Mouse (Mus musculus): Measurements from ENCODE around the gene Hoxa6. TPM values are rescaled to one million over a fixed set of nuclear protein-coding genes. Genes with fewer than 3 reads are reported as not detected.

Gene Hoxa6
- total and polyA plus RNA-seq, 3 experiments = 0.16 TPM; not detected in 2

DNA sequence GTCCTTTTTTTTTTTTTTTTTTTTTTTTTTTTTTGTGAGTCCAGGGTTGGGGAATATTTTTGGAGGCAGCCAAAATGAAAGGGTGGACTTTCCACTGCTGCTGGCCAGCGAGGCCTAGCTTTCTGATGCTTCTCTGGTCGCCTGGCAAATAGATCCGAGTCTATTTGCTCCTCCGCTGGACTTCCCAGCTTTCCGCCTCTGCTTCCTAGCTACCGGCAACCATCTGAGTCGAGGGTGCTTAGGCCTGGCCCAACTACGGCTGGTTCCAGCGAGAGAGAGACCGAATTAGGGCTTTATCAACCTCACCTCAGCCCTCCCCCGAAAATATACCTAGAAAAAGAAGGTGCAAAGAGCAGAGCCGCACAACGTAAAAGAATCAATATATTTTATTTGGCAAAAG lies 14.2 kb upstream of the Hoxa6 start:
- no peaks in the 10 kb centered on the region for H3K9me3 ChIP-seq (replicated peaks)
- H3K4me1 ChIP-seq (ENCODE audit: insufficient read depth, low read depth, low read length) = peaks cover 10% of the 10 kb centered on the region
- peaks cover 53% of the 10 kb centered on the region for H3K27me3 ChIP-seq (ENCODE audit: insufficient read depth, low read length)
- TF ChIP-seq CTCF (IDR thresholded peaks at IDR 0.05; ENCODE audit: low read depth, low read length) = no peak
- no peak for TF ChIP-seq POLR2AphosphoS5 (IDR thresholded peaks at IDR 0.05; ENCODE audit: insufficient replicate concordance, low read depth, low read length)
- no peak for TF ChIP-seq GATA2 (IDR thresholded peaks at IDR 0.05; ENCODE audit: borderline replicate concordance, low read depth, low read length)
- no peak for TF ChIP-seq TAL1 (conservative IDR thresholded peaks at IDR 0.05; ENCODE audit: low read depth, low read length)
- no peak for TF ChIP-seq GATA1 (IDR thresholded peaks at IDR 0.05; ENCODE audit: borderline replicate concordance, low read length)
- DNase-seq (ENCODE audit: low spot score) (no peak), ATAC-seq (ENCODE audit: extremely low read depth, insufficient number of reproducible peaks, low FRiP score, poor library complexity, severe bottlenecking) (no peak)
- H3K36me3 ChIP-seq (replicated peaks) = no peaks in the 10 kb centered on the region
- no peak overlapping the region for H3K4me3 ChIP-seq (ENCODE audit: low read depth, low read length)

DNA sequence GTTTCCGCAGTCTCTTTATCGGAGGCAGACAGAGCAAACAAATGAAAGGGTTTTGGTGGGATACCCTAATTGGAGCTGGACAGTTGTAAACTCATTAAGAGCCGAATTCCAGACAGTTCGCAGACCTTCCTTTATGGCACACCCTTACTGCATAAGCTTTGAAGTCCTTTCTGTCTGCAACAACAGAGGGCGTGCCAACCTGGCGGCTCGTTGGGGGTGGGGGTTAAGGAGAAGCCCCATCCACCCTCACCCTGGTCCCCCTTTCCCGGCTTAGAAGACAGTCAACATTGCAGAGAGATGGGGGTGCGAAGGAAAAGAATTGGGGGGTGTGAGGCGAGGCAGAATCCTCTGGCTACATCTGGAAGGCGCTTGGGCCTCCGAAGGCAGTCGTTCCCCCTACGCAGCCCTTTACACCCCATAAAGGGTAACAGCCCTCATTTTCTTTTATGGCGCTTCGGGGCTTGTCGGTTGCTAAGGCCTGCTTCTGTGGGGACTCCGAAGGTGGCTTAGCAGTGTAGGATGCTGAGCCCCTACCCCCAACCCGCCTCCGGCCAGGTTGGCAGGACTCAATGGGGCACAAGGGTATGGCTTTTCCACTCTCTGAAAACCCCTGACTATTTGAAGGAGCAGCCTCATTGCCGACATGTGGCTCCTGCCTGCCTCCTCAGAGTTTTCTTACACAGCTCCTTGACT lies 13.6 kb upstream of the Hoxa6 start:
- peaks cover 52% of the 10 kb centered on the region for H3K27me3 ChIP-seq (ENCODE audit: insufficient read depth, low read length)

GRCm38 (mm10) chr6:52221337-52221992 lies 12.9 kb upstream of the Hoxa6 start, which contains the start of gene Hoxa7:
Gene Hoxa7, minus strand, starts transcription at chr6:52221854.
- Histone ChIP-seq H3K4me1 (ENCODE audit: insufficient read depth, low read depth, low read length) (peaks cover 10% of the 10 kb centered on the region), H3K9me3 (replicated peaks) (peaks cover 9% of the 10 kb centered on the region), H3K36me3 (replicated peaks) (no peaks in the 10 kb centered on the region), H3K4me3 (ENCODE audit: low read depth, low read length) (peak within 1 kb of the TSS; percentile 62; the same call in 1 of the 2 replicates), H3K27me3 (ENCODE audit: insufficient read depth, low read length) (peaks cover 51% of the 10 kb centered on the region)
- ATAC-seq (ENCODE audit: extremely low read depth, insufficient number of reproducible peaks, low FRiP score, poor library complexity, severe bottlenecking) (peak; percentile 60), DNase-seq (ENCODE audit: low spot score) (peak; percentile 39)
- TF ChIP-seq GATA1 (IDR thresholded peaks at IDR 0.05; ENCODE audit: borderline replicate concordance, low read length) (no peak), CTCF (IDR thresholded peaks at IDR 0.05; ENCODE audit: low read depth, low read length) (peak; percentile 83), TAL1 (conservative IDR thresholded peaks at IDR 0.05; ENCODE audit: low read depth, low read length) (no peak), GATA2 (IDR thresholded peaks at IDR 0.05; ENCODE audit: borderline replicate concordance, low read depth, low read length) (no peak), POLR2AphosphoS5 (IDR thresholded peaks at IDR 0.05; ENCODE audit: insufficient replicate concordance, low read depth, low read length) (no peak)

More for the DNA sequence above, 13.6 kb upstream of the Hoxa6 start:
- TF ChIP-seq GATA1 (IDR thresholded peaks at IDR 0.05; ENCODE audit: borderline replicate concordance, low read length) (no peak), CTCF (IDR thresholded peaks at IDR 0.05; ENCODE audit: low read depth, low read length) (no peak), TAL1 (conservative IDR thresholded peaks at IDR 0.05; ENCODE audit: low read depth, low read length) (no peak), POLR2AphosphoS5 (IDR thresholded peaks at IDR 0.05; ENCODE audit: insufficient replicate concordance, low read depth, low read length) (no peak), GATA2 (IDR thresholded peaks at IDR 0.05; ENCODE audit: borderline replicate concordance, low read depth, low read length) (no peak)
- Histone ChIP-seq H3K4me1 (ENCODE audit: insufficient read depth, low read depth, low read length) (peaks cover 10% of the 10 kb centered on the region), H3K4me3 (ENCODE audit: low read depth, low read length) (peak overlapping the region; percentile 62; the same call in 1 of the 2 replicates), H3K9me3 (replicated peaks) (peaks cover 5% of the 10 kb centered on the region), H3K36me3 (replicated peaks) (no peaks in the 10 kb centered on the region)
- no peak for ATAC-seq (ENCODE audit: extremely low read depth, insufficient number of reproducible peaks, low FRiP score, poor library complexity, severe bottlenecking)
- no peak for DNase-seq (ENCODE audit: low spot score)

- H3K27me3 ChIP-seq (ENCODE audit: insufficient read depth, low read length) = peaks cover 50% of the 10 kb centered on the region
- no peaks in the 10 kb centered on the region for H3K36me3 ChIP-seq (replicated peaks)
- TF ChIP-seq POLR2AphosphoS5 (IDR thresholded peaks at IDR 0.05; ENCODE audit: insufficient replicate concordance, low read depth, low read length) (no peak), GATA2 (IDR thresholded peaks at IDR 0.05; ENCODE audit: borderline replicate concordance, low read depth, low read length) (no peak), GATA1 (IDR thresholded peaks at IDR 0.05; ENCODE audit: borderline replicate concordance, low read length) (no peak), CTCF (IDR thresholded peaks at IDR 0.05; ENCODE audit: low read depth, low read length) (no peak), TAL1 (conservative IDR thresholded peaks at IDR 0.05; ENCODE audit: low read depth, low read length) (no peak)
- DNase-seq (ENCODE audit: low spot score) (no peak), ATAC-seq (ENCODE audit: extremely low read depth, insufficient number of reproducible peaks, low FRiP score, poor library complexity, severe bottlenecking) (no peak)
- peaks cover 10% of the 10 kb centered on the region for H3K4me1 ChIP-seq (ENCODE audit: insufficient read depth, low read depth, low read length)
- H3K9me3 ChIP-seq (replicated peaks) = peaks cover 9% of the 10 kb centered on the region
- no peak overlapping the region for H3K4me3 ChIP-seq (ENCODE audit: low read depth, low read length)
These were observed 12.4 kb upstream of the Hoxa6 start for GRCm38 (mm10) chr6:52220865-52221310.

DNA sequence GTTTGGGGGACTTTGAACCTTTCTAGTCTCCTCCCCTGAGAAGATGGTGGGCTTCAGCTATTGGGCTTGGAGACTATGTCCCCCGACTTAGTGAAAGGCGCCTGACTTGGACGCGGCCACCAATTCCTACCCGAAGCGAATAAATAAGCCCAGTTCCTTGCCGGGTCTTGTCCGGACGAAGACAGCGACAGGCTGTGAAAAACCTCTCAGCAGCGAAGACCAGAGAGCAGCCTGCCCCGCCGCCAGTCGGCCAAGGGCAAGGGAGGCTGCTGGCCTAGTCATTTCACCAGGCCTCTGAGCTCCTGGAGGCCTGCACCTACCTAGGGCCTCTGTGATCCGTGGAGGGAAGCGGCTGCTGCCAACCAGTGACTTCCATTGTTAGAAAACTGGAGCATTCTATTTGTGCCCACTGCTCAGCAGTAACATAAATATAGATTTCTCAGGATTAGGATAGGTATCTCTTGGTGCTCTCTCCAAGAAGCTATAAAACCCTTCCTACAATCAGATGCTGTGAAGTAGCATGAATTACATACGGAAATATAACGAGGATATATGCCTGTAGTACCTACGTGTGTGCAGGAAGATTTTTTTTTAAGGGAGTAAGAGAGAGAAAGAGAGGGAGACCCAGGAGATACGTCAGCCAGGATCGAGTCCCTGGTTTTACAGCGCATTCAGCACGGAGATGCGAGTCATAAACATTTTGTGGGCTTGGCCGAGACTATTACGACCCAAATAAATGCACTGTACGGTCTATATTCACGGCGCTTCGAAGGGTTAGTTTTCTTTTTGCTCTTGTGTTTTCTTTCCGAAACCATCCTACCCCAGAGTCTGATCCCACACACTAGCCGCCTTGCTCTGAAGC lies 11.7 kb upstream of the Hoxa6 start:
- peaks cover 48% of the 10 kb centered on the region for H3K27me3 ChIP-seq (ENCODE audit: insufficient read depth, low read length)
- peaks cover 10% of the 10 kb centered on the region for H3K4me1 ChIP-seq (ENCODE audit: insufficient read depth, low read depth, low read length)

More for the DNA sequence above, 11.7 kb upstream of the Hoxa6 start:
- H3K36me3 ChIP-seq (replicated peaks) = no peaks in the 10 kb centered on the region
- ATAC-seq (ENCODE audit: extremely low read depth, insufficient number of reproducible peaks, low FRiP score, poor library complexity, severe bottlenecking) (no peak), DNase-seq (ENCODE audit: low spot score) (no peak)
- H3K9me3 ChIP-seq (replicated peaks) = peaks cover 9% of the 10 kb centered on the region
- no peak overlapping the region for H3K4me3 ChIP-seq (ENCODE audit: low read depth, low read length)
- TF ChIP-seq GATA2 (IDR thresholded peaks at IDR 0.05; ENCODE audit: borderline replicate concordance, low read depth, low read length) (no peak), TAL1 (conservative IDR thresholded peaks at IDR 0.05; ENCODE audit: low read depth, low read length) (no peak), GATA1 (IDR thresholded peaks at IDR 0.05; ENCODE audit: borderline replicate concordance, low read length) (no peak), POLR2AphosphoS5 (IDR thresholded peaks at IDR 0.05; ENCODE audit: insufficient replicate concordance, low read depth, low read length) (no peak), CTCF (IDR thresholded peaks at IDR 0.05; ENCODE audit: low read depth, low read length) (no peak)
